Mouse (Mus musculus): ENCODE measurements at regions not wholly inside any gene's neighbourhood (a gene's known extent, or its start where the extent isn't known, plus 50 kb on each side); places are given as distances from the start of the nearest gene placed in this dataset.

DNA sequence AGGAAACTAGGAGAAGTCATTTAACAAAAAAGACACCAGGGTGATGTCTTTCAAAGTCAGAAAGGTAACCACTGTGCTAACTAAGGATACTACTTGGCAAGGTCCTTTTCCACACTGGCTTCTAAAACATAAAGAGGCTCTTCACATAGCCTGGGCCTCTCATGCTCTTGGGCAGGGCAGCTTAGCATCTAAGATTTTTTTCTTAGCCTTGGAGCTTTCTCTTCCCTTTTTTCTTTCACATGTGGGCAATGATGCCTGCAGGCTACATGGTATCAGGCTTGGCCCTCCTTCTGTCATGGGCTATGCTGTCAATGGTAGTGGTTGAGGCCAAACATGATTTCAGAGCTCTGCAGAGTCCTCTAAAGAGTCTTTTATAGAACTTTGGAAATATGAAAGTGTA, 60.6 kb downstream of the Serpinb6d start:
- no peak for DNase-seq

DNA sequence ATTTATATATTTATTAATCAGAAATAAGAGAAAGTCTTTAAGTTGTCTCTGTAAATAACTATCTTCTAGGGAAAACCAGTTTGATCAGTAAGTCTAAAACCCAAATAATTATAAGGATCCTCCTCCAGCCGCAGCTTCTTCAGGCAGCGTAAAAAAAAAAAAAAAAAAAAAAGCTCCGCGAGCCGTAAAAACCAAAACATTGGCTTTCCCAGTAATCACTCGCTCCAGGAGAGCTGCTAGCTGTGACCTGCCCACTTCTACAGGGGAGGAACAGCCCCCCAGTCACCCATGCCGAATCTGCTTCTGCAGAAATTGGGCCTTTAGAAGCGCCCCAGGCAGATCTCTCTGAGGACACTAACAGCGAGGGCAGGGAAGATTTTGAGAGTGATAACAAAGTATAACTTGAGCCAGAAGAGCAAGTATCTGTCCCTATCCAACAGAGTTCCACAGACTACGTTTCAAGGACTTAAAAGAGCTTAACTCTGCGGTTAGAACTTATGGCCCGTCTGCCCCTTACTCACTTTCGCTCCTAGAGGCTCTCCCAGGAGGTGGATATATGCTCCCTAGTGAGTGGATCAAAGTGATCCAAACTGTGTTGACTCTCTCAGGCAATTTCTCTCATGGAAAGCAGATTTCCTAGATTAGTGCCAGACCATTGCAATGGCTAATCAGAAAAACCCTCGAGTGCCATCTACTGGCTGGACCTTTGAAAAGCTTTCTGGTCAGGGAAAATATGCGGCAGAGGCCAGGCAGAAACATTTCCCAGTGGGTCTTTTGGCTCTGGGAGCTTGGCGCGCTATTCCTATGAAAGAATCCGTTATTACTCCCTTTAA, 80.7 kb downstream of the Serpinb6e start:
- peak; percentile 67 to 86 for DNase-seq

DNA sequence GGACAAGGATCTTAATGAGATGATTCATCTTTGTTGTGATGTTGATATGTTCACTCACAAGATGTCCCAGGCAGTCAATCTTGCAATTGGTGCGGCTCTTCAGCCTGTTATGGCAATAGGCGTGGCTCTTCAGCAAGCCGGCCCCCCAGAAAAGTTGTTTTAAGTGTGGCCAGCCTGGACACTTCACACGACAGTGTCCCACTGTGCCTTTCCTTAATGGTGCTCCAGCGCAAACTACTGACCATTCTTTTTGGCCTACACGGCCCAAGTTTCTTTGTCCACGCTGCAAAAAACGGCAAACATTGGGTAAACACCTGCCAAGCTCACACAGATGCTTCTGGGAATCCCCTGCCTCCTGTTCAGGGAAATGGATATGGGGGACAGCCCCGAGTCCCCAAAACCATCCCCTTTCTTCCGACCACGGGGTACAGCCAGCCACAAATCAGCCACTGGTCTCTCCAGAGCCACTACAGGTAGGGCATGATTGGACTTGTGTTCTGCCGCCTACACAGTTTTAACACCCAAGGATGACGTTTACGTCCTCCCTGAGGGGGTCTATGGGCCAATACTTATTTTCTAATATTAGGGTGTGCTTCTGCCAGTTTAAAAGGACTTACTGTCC, 79.8 kb downstream of the Serpinb6e start:
- DNase-seq: no peak
